Mouse (Mus musculus): ENCODE measurements around the gene Stard13.

DNA sequence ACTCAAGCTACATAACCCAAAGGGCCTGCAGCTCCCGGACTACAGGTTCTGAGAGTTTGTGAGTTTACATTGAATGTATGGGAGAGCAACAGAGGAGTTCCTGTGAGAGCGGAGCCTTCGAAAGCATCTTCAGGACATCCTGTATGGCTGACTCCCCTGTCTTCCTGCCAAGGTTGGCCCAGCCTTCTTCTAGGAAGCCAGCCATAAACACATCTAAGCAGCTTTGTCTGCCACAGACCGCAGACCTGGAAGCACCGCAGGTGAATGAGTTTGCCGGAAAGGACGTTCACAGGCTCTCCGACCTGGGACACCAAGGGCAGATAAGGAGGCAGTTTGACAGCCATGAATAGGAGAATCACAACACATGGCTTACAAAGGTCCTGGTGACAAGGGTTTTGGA lies 52.3 kb downstream of the Stard13 start:
- no peak for TF ChIP-seq EP300 (IDR thresholded peaks at IDR 0.05)
- no peak for TF ChIP-seq CTCF (IDR thresholded peaks at IDR 0.05)
